Mouse (Mus musculus): Measurements from ENCODE around the gene Rdx. TPM values are rescaled to one million over a fixed set of nuclear protein-coding genes. Genes with fewer than 3 reads are reported as not detected.

Rdx gene
- polyA plus RNA-seq, 1 experiment = 35.0 TPM

- Histone ChIP-seq H3K4me3 (replicated peaks; ENCODE audit: control insufficient read depth, low read depth, low read length) (no peak overlapping the region), H3K27ac (ENCODE audit: control insufficient read depth, insufficient read depth, low read depth, low read length, poor library complexity) (no peak overlapping the region), H3K4me1 (ENCODE audit: control insufficient read depth, insufficient read depth, low read length) (no peaks in the 10 kb centered on the region; the same call in 1 of the 2 replicates)
- TF ChIP-seq CTCF (IDR thresholded peaks at IDR 0.05; ENCODE audit: control insufficient read depth, insufficient read depth, low read length) (no peak), POLR2A (IDR thresholded peaks at IDR 0.05; ENCODE audit: borderline replicate concordance, control insufficient read depth, low read depth, low read length) (no peak)
- 90% methylated on average over 6 of the region's 6 CpGs for WGBS
Observed at GRCm38 (mm10) chr9:52105423-52105822, 58.5 kb downstream of the Rdx start.

GRCm38 (mm10) chr9:52107161-52107560 lies 60.2 kb downstream of the Rdx start:
- no peaks in the 10 kb centered on the region; the same call in 1 of the 2 replicates for H3K4me1 ChIP-seq (ENCODE audit: control insufficient read depth, insufficient read depth, low read length)
- WGBS = 83% methylated on average over 3 of the region's 3 CpGs
- H3K27ac ChIP-seq (ENCODE audit: control insufficient read depth, insufficient read depth, low read depth, low read length, poor library complexity) = no peak overlapping the region
- H3K4me3 ChIP-seq (replicated peaks; ENCODE audit: control insufficient read depth, low read depth, low read length) = no peak overlapping the region
- no peak for TF ChIP-seq CTCF (IDR thresholded peaks at IDR 0.05; ENCODE audit: control insufficient read depth, insufficient read depth, low read length)
- no peak for TF ChIP-seq POLR2A (IDR thresholded peaks at IDR 0.05; ENCODE audit: borderline replicate concordance, control insufficient read depth, low read depth, low read length)

GRCm38 (mm10) chr9:52110738-52111137 lies 63.8 kb downstream of the Rdx start:
- TF ChIP-seq CTCF (IDR thresholded peaks at IDR 0.05; ENCODE audit: control insufficient read depth, insufficient read depth, low read length) = no peak
- TF ChIP-seq POLR2A (IDR thresholded peaks at IDR 0.05; ENCODE audit: borderline replicate concordance, control insufficient read depth, low read depth, low read length) = no peak
- Histone ChIP-seq H3K4me1 (ENCODE audit: control insufficient read depth, insufficient read depth, low read length) (no peaks in the 10 kb centered on the region), H3K27ac (ENCODE audit: control insufficient read depth, insufficient read depth, low read depth, low read length, poor library complexity) (no peak overlapping the region), H3K4me3 (replicated peaks; ENCODE audit: control insufficient read depth, low read depth, low read length) (no peak overlapping the region)
- WGBS = 56% methylated on average over 3 of the region's 3 CpGs

GRCm38 (mm10) chr9:52113091-52113490 lies 66.1 kb downstream of the Rdx start:
- no peak for TF ChIP-seq POLR2A (IDR thresholded peaks at IDR 0.05; ENCODE audit: borderline replicate concordance, control insufficient read depth, low read depth, low read length)
- no peak for TF ChIP-seq CTCF (IDR thresholded peaks at IDR 0.05; ENCODE audit: control insufficient read depth, insufficient read depth, low read length)
- WGBS = 86% methylated on average over 5 of the region's 5 CpGs
- Histone ChIP-seq H3K4me3 (replicated peaks; ENCODE audit: control insufficient read depth, low read depth, low read length) (no peak overlapping the region), H3K4me1 (ENCODE audit: control insufficient read depth, insufficient read depth, low read length) (peaks cover 2% of the 10 kb centered on the region), H3K27ac (ENCODE audit: control insufficient read depth, insufficient read depth, low read depth, low read length, poor library complexity) (no peak overlapping the region)

GRCm38 (mm10) chr9:52119212-52119611 lies 72.2 kb downstream of the Rdx start:
- no peak for TF ChIP-seq CTCF (IDR thresholded peaks at IDR 0.05; ENCODE audit: control insufficient read depth, insufficient read depth, low read length)
- no peak for TF ChIP-seq POLR2A (IDR thresholded peaks at IDR 0.05; ENCODE audit: borderline replicate concordance, control insufficient read depth, low read depth, low read length)
- 79% methylated on average over 4 of the region's 4 CpGs for WGBS
- peaks cover 2% of the 10 kb centered on the region for H3K4me1 ChIP-seq (ENCODE audit: control insufficient read depth, insufficient read depth, low read length)

GRCm38 (mm10) chr9:52125225-52125624 lies 78.3 kb downstream of the Rdx start:
- no peak overlapping the region for H3K27ac ChIP-seq (ENCODE audit: control insufficient read depth, insufficient read depth, low read depth, low read length, poor library complexity)
- H3K4me1 ChIP-seq (ENCODE audit: control insufficient read depth, insufficient read depth, low read length) = no peaks in the 10 kb centered on the region; the same call in 1 of the 2 replicates
- no peak overlapping the region for H3K4me3 ChIP-seq (replicated peaks; ENCODE audit: control insufficient read depth, low read depth, low read length)
- 85% methylated on average over 6 of the region's 6 CpGs for WGBS
- TF ChIP-seq CTCF (IDR thresholded peaks at IDR 0.05; ENCODE audit: control insufficient read depth, insufficient read depth, low read length) = no peak
- TF ChIP-seq POLR2A (IDR thresholded peaks at IDR 0.05; ENCODE audit: borderline replicate concordance, control insufficient read depth, low read depth, low read length) = no peak

More at GRCm38 (mm10) chr9:52119212-52119611, 72.2 kb downstream of the Rdx start:
- H3K4me3 ChIP-seq (replicated peaks; ENCODE audit: control insufficient read depth, low read depth, low read length) = no peak overlapping the region
- H3K27ac ChIP-seq (ENCODE audit: control insufficient read depth, insufficient read depth, low read depth, low read length, poor library complexity) = no peak overlapping the region

- Histone ChIP-seq H3K27ac (ENCODE audit: control insufficient read depth, insufficient read depth, low read depth, low read length, poor library complexity) (no peak overlapping the region), H3K4me1 (ENCODE audit: control insufficient read depth, insufficient read depth, low read length) (no peaks in the 10 kb centered on the region; the same call in 1 of the 2 replicates), H3K4me3 (replicated peaks; ENCODE audit: control insufficient read depth, low read depth, low read length) (no peak overlapping the region)
- no peak for TF ChIP-seq POLR2A (IDR thresholded peaks at IDR 0.05; ENCODE audit: borderline replicate concordance, control insufficient read depth, low read depth, low read length)
- TF ChIP-seq CTCF (IDR thresholded peaks at IDR 0.05; ENCODE audit: control insufficient read depth, insufficient read depth, low read length) = no peak
- WGBS = 89% methylated on average over 4 of the region's 4 CpGs
Observed at GRCm38 (mm10) chr9:52130348-52130747, 83.4 kb downstream of the Rdx start.

GRCm38 (mm10) chr9:52132771-52133170 lies 85.8 kb downstream of the Rdx start:
- no peak overlapping the region for H3K27ac ChIP-seq (ENCODE audit: control insufficient read depth, insufficient read depth, low read depth, low read length, poor library complexity)
- WGBS = 57% methylated on average over 2 of the region's 2 CpGs
- no peak overlapping the region for H3K4me3 ChIP-seq (replicated peaks; ENCODE audit: control insufficient read depth, low read depth, low read length)
- H3K4me1 ChIP-seq (ENCODE audit: control insufficient read depth, insufficient read depth, low read length) = no peaks in the 10 kb centered on the region
- no peak for TF ChIP-seq CTCF (IDR thresholded peaks at IDR 0.05; ENCODE audit: control insufficient read depth, insufficient read depth, low read length)
- TF ChIP-seq POLR2A (IDR thresholded peaks at IDR 0.05; ENCODE audit: borderline replicate concordance, control insufficient read depth, low read depth, low read length) = no peak

Other genes with a start within 250 kb of the Rdx start
- gene Fdx1, start 83.6 kb upstream of the Rdx start, polyA plus RNA-seq (2011; ENCODE audit: insufficient read depth, insufficient read length, low replicate concordance, missing spikeins) = 3.4 and 6.2 TPM in 2 replicates
- gene Zc3h12c, start 121.4 kb downstream of the Rdx start, polyA plus RNA-seq (2011; ENCODE audit: insufficient read depth, insufficient read length, low replicate concordance, missing spikeins) = 0.59 and 2.1 TPM in 2 replicates

Data from bone marrow, adult 2 months (tissue).